Mouse (Mus musculus): ENCODE data around the gene Gnpat. TPM values are rescaled to one million over a fixed set of nuclear protein-coding genes. Genes with fewer than 3 reads are reported as not detected.

Gnpat gene
- polyA plus RNA-seq (2015; fragmentation: Nextera tagmentation; extraction: Ambion mirVana) = 82.6 and 83.9 TPM in 2 replicates

DNA sequence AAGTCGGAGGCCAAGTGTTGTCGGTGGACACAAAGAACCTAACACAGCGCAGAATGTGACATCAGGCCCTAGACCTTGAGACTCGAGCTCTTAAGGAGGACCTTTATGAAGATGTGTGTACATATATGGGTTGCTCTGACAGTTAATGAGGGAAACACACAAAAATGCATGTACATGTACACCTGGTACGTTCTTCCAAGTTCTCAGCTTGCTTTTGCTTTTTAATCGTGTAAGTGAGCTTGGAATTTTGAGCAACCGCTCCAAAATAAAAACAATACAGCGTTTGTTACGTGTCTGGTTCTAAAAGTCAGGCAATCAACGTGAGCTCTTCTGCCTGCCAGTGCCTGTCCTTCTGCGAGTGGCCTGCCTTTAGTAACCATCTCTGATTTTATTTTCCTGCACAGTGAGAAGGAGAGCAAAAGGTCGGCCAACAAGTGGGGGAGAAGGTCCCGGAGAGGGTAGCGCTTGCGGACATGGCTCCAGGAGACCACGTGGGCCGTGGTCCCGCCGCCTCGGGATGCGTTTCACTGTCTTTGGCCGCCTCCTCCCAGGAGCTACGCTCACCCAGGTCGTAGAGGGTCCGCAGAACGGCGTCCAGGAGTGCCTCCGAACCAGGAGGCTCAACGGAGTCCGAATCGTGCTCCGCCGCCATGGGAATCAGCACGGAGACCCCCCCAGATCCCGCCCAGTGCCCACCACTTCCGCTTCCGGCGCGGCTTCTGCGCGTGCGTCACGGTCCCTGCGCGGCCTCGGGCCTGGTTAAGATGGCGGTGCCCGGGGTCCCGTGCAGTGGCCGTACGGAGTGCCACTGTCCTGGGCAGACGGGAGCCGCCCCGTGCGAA is at the start of gene Gnpat, which contains the start of gene 2810004N23Rik:
TSS of gene Gnpat (plus strand) at position 713 of the 842 bp plus-strand sequence.
TSS of gene 2810004N23Rik (minus strand) at position 800 of the 842 bp plus-strand sequence.
- Histone ChIP-seq H3K27ac (peak within 1 kb of the TSS; percentile 93), H3K27me3 (replicated peaks) (no peaks in the 10 kb centered on the region), H3K4me3 (replicated peaks) (peak within 1 kb of the TSS; percentile 81), H3K4me1 (replicated peaks) (peaks cover 4% of the 10 kb centered on the region; the same call in 1 of the 2 replicates), H3K36me3 (peaks cover 23% of the 10 kb centered on the region), H3K4me2 (replicated peaks) (peak within 1 kb of the TSS; percentile 77), H3K9me3 (no peaks in the 10 kb centered on the region), H3K9ac (peak within 1 kb of the TSS; percentile 96)
- 2% methylated on average over 55 of the region's 55 CpGs for WGBS
- ATAC-seq = peak; percentile 98

DNA sequence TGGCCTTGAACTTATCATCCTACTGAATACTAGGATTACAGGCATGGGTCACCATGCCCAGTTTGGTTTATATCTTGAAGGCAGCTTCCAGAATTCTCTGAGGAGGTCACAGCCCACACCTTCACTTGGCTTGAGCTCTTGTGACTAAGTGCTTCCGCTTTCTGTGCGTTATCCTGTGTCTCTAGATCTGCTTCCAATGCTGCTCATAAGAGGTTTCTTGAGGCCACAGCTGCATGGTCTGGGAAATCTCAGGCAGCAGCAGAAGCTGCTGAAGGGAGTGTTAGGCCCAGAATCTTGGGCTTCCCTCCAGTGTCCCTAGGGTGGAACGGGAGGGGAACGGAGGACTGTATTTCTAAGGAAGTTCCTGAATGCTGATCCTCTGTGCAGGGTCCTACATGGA is 49.5 kb upstream of the Gnpat start:
- no peaks in the 10 kb centered on the region for H3K9me3 ChIP-seq
- H3K27me3 ChIP-seq (replicated peaks) = no peaks in the 10 kb centered on the region
- no peak for ATAC-seq
- no peak overlapping the region for H3K4me2 ChIP-seq (replicated peaks)
- H3K4me3 ChIP-seq (replicated peaks) = no peak overlapping the region
- no peaks in the 10 kb centered on the region for H3K4me1 ChIP-seq (replicated peaks)
- WGBS = 78% methylated on average over 4 of the region's 4 CpGs
- no peak overlapping the region for H3K9ac ChIP-seq
- no peak overlapping the region for H3K27ac ChIP-seq
- no peaks in the 10 kb centered on the region for H3K36me3 ChIP-seq

DNA sequence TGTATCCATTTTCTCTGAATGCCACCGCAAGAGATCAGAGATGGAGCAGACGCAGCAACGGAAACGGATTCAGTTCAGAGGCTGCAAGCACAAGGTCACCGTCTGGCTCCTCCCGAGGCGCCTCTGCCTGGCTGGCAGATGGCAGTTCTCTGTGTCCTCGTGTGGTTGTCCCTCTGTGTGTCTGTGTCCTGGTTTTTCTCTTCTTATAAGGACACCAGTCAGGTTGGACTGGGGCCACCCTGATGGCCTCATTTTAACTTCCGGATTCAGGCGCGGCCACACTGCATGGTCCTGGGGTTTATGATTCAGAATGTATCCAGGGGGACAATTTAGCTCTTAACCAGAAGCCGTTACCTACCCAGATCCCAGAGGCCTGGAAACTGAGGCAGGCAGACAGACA is 47.0 kb upstream of the Gnpat start:
- H3K4me2 ChIP-seq (replicated peaks) = no peak overlapping the region
- no peak overlapping the region for H3K9ac ChIP-seq
- no peaks in the 10 kb centered on the region for H3K36me3 ChIP-seq
- no peak overlapping the region for H3K27ac ChIP-seq
- H3K4me3 ChIP-seq (replicated peaks) = no peak overlapping the region
- H3K27me3 ChIP-seq (replicated peaks) = no peaks in the 10 kb centered on the region
- ATAC-seq = no peak
- no peaks in the 10 kb centered on the region for H3K4me1 ChIP-seq (replicated peaks)
- H3K9me3 ChIP-seq = no peaks in the 10 kb centered on the region
- 88% methylated on average over 12 of the region's 12 CpGs for WGBS

DNA sequence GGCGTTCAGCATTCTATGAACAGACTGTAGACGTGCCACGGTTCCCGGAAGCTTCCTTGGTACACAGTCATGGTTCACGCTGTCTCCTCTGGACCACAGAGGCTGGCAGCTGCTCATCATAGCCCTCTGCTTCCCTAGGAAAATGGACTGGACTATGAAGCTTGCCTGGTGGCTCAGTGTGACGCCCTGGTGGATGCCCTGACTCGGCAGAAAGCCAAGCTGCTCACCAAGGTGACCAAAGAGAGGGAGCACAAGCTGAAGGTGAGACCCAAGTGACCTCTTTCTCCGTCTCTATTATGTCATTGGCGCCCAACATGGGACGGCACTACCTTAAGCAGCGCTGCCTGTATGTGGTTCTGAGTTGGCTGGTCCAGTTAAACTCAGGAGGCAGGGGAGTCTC is 46.0 kb upstream of the Gnpat start:
- H3K9ac ChIP-seq = no peak overlapping the region
- H3K4me3 ChIP-seq (replicated peaks) = no peak overlapping the region
- H3K27ac ChIP-seq = no peak overlapping the region
- H3K9me3 ChIP-seq = no peaks in the 10 kb centered on the region
- H3K27me3 ChIP-seq (replicated peaks) = no peaks in the 10 kb centered on the region
- no peak for ATAC-seq
- WGBS = 87% methylated on average over 11 of the region's 11 CpGs
- no peak overlapping the region for H3K4me2 ChIP-seq (replicated peaks)
- H3K4me1 ChIP-seq (replicated peaks) = no peaks in the 10 kb centered on the region
- H3K36me3 ChIP-seq = no peaks in the 10 kb centered on the region

- Histone ChIP-seq H3K27me3 (replicated peaks) (no peaks in the 10 kb centered on the region), H3K27ac (no peak overlapping the region), H3K9ac (no peak overlapping the region), H3K4me3 (replicated peaks) (no peak overlapping the region), H3K9me3 (no peaks in the 10 kb centered on the region), H3K36me3 (no peaks in the 10 kb centered on the region), H3K4me1 (replicated peaks) (no peaks in the 10 kb centered on the region), H3K4me2 (replicated peaks) (no peak overlapping the region)
- WGBS = 91% methylated on average over 3 of the region's 3 CpGs
- ATAC-seq = no peak
Observed at GRCm38 (mm10) chr8:124817361-124817760, 45.5 kb upstream of the Gnpat start.

- Histone ChIP-seq H3K4me2 (replicated peaks) (no peak overlapping the region), H3K9ac (no peak overlapping the region), H3K27me3 (replicated peaks) (no peaks in the 10 kb centered on the region), H3K4me1 (replicated peaks) (no peaks in the 10 kb centered on the region), H3K27ac (no peak overlapping the region), H3K4me3 (replicated peaks) (no peak overlapping the region), H3K36me3 (no peaks in the 10 kb centered on the region), H3K9me3 (no peaks in the 10 kb centered on the region)
- ATAC-seq = no peak
- 57% methylated on average over 6 of the region's 6 CpGs for WGBS
Observed at GRCm38 (mm10) chr8:124819612-124820115, 43.2 kb upstream of the Gnpat start.

- Histone ChIP-seq H3K27ac (no peak overlapping the region), H3K4me3 (replicated peaks) (no peak overlapping the region), H3K27me3 (replicated peaks) (no peaks in the 10 kb centered on the region), H3K36me3 (no peaks in the 10 kb centered on the region), H3K9me3 (no peaks in the 10 kb centered on the region), H3K4me1 (replicated peaks) (no peaks in the 10 kb centered on the region), H3K4me2 (replicated peaks) (no peak overlapping the region), H3K9ac (no peak overlapping the region)
- 32% methylated on average over 11 of the region's 11 CpGs for WGBS
- ATAC-seq = no peak
Observed at GRCm38 (mm10) chr8:124820125-124820524, 42.7 kb upstream of the Gnpat start.

- 83% methylated on average over 6 of the region's 6 CpGs for WGBS
- no peaks in the 10 kb centered on the region for H3K9me3 ChIP-seq
Observed at GRCm38 (mm10) chr8:124823497-124823896, 39.3 kb upstream of the Gnpat start.

DNA sequence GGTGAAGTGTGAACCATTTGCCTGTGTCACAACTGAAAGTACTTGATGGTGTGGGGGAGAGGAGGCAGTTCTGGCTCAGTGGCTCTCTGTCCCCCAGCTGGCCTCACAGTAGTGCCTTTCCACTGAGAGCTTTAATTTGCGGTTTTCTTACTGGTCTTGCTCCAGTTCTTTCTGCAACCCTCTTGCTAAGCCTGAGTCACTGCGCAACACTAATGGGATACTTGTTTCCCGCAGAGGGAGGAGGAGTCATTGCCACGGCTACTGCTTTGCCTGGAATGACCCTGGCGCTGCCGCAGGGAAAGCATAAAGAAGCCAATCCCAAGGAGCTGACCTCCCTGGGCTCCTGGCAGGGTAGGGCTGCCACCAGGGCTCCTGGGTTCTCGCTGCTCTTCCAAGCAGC is 36.2 kb upstream of the Gnpat start:
- H3K9me3 ChIP-seq = no peaks in the 10 kb centered on the region
- no peak overlapping the region for H3K4me2 ChIP-seq (replicated peaks)
- no peaks in the 10 kb centered on the region for H3K4me1 ChIP-seq (replicated peaks)
- no peak overlapping the region for H3K9ac ChIP-seq
- no peak overlapping the region for H3K27ac ChIP-seq
- 35% methylated on average over 7 of the region's 7 CpGs for WGBS
- H3K36me3 ChIP-seq = no peaks in the 10 kb centered on the region
- no peak for ATAC-seq
- H3K4me3 ChIP-seq (replicated peaks) = no peak overlapping the region
- no peaks in the 10 kb centered on the region for H3K27me3 ChIP-seq (replicated peaks)

More at GRCm38 (mm10) chr8:124823497-124823896, 39.3 kb upstream of the Gnpat start:
- no peak for ATAC-seq
- H3K36me3 ChIP-seq = no peaks in the 10 kb centered on the region
- H3K4me3 ChIP-seq (replicated peaks) = no peak overlapping the region
- H3K27ac ChIP-seq = no peak overlapping the region
- no peaks in the 10 kb centered on the region for H3K27me3 ChIP-seq (replicated peaks)
- no peak overlapping the region for H3K4me2 ChIP-seq (replicated peaks)
- no peaks in the 10 kb centered on the region for H3K4me1 ChIP-seq (replicated peaks)
- no peak overlapping the region for H3K9ac ChIP-seq

DNA sequence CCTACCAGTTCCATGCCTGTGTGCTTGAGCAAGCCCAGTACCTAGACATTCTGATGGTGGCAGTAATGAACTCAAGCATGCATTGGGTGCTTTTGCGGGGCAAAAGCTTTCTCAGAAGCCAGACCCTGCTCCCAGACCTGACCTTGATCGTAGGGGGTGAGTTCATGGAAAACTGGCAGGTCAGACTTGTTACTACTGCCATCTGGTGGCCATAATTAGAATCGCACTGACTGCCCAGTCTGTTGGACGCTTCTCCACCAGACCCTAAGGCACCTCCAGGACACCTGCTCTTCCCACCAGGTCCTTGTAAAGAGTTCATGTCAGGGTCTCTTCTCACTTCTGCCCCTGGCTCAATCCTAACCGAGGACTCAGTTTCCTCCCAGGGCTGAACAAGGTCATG is 35.4 kb upstream of the Gnpat start:
- H3K9me3 ChIP-seq = no peaks in the 10 kb centered on the region
- ATAC-seq = peak; percentile 31; the same call in 1 of the 2 replicates
- no peaks in the 10 kb centered on the region for H3K4me1 ChIP-seq (replicated peaks)
- under 1% methylated on average over 5 of the region's 5 CpGs for WGBS
- H3K9ac ChIP-seq = no peak overlapping the region
- H3K36me3 ChIP-seq = no peaks in the 10 kb centered on the region
- H3K4me2 ChIP-seq (replicated peaks) = no peak overlapping the region
- no peaks in the 10 kb centered on the region for H3K27me3 ChIP-seq (replicated peaks)
- H3K27ac ChIP-seq = no peak overlapping the region
- no peak overlapping the region for H3K4me3 ChIP-seq (replicated peaks)

- WGBS = 83% methylated on average over 24 of the region's 24 CpGs
Observed at GRCm38 (mm10) chr8:124828561-124829240, 34.1 kb upstream of the Gnpat start.

DNA sequence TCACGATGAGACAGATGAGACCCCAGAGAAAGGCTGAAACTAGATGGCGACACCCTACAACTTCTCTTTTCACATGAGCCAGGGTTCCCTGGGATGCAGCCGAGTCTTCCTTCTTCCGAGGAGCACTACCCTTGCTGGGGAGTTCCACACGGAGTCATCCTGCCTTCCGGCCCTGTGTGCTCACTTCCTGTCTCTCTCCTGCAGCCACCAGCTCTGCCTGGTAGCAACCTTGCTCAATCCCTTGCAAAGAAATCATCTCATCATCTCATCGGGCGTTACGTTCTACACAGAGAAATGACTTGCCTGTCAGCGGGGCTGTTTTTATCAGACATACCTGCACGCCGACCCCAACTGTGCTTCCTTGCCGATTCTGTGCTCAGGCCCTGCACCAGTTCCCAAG is 32.8 kb upstream of the Gnpat start:
- Histone ChIP-seq H3K9me3 (no peaks in the 10 kb centered on the region), H3K9ac (no peak overlapping the region), H3K27ac (no peak overlapping the region), H3K4me2 (replicated peaks) (no peak overlapping the region), H3K4me3 (replicated peaks) (no peak overlapping the region), H3K27me3 (replicated peaks) (no peaks in the 10 kb centered on the region), H3K4me1 (replicated peaks) (no peaks in the 10 kb centered on the region), H3K36me3 (no peaks in the 10 kb centered on the region)
- WGBS = 71% methylated on average over 13 of the region's 13 CpGs
- no peak for ATAC-seq

More at GRCm38 (mm10) chr8:124828561-124829240, 34.1 kb upstream of the Gnpat start:
- no peak overlapping the region for H3K4me3 ChIP-seq (replicated peaks)
- no peaks in the 10 kb centered on the region for H3K9me3 ChIP-seq
- no peak overlapping the region for H3K4me2 ChIP-seq (replicated peaks)
- no peaks in the 10 kb centered on the region for H3K36me3 ChIP-seq
- ATAC-seq = no peak
- H3K27ac ChIP-seq = no peak overlapping the region
- H3K4me1 ChIP-seq (replicated peaks) = no peaks in the 10 kb centered on the region
- H3K9ac ChIP-seq = no peak overlapping the region
- H3K27me3 ChIP-seq (replicated peaks) = no peaks in the 10 kb centered on the region
